Mouse (Mus musculus): ENCODE data around the gene Fgd1. TPM values are rescaled to one million over a fixed set of nuclear protein-coding genes. Genes with fewer than 3 reads are reported as not detected.
A peak's percentile ranks its signal among the peaks of the same experiment; 100 is the strongest.

The Fgd1 gene
- total RNA-seq (2017) = not detected in 2 replicates

DNA sequence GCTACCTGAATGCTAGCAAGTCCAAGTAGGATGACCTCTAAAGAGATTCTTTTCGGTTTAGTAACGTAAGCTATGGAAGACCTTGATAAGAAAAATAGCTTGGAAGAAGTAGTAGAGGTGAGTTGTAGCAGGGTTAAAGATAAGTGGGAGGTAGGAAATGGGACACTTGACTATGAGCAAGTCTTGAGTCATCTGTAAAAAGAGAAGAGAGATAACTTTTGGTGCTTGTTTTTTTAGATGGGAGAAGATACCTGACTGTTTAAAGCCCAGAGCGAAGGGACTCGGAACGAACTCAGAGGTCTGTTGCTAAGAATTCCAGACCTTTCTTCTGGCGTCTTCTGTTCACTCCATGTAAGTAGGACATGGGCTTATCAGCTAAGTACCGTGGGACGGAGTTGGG lies at the start of gene Fgd1:
Gene Fgd1, plus strand, starts transcription at position 301 of the 400 bp plus-strand sequence.
- ATAC-seq (ENCODE audit: extremely low read depth, insufficient number of reproducible peaks, low FRiP score, poor library complexity, severe bottlenecking) = no peak

DNA sequence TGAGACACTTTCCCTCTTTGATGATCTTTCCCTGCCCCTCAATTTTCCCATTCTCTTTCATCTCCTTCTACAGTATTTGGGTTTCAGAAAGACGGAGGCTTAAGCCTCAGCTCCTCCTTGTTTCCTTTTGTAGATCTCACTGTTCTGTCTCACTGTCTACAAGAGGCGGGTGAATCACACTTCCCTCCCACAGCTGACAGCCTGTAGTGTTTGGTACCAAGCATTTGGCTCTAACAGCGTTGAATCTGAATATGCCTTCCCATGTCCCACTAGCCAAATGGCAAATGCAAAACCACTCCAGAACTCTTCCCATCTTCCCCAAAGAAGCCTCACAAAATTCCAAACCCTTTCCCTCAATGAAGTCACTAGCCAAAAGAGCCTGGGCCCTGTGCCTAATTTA lies 49.2 kb upstream of the Fgd1 start:
- no peak for ATAC-seq (ENCODE audit: extremely low read depth, insufficient number of reproducible peaks, low FRiP score, poor library complexity, severe bottlenecking)

DNA sequence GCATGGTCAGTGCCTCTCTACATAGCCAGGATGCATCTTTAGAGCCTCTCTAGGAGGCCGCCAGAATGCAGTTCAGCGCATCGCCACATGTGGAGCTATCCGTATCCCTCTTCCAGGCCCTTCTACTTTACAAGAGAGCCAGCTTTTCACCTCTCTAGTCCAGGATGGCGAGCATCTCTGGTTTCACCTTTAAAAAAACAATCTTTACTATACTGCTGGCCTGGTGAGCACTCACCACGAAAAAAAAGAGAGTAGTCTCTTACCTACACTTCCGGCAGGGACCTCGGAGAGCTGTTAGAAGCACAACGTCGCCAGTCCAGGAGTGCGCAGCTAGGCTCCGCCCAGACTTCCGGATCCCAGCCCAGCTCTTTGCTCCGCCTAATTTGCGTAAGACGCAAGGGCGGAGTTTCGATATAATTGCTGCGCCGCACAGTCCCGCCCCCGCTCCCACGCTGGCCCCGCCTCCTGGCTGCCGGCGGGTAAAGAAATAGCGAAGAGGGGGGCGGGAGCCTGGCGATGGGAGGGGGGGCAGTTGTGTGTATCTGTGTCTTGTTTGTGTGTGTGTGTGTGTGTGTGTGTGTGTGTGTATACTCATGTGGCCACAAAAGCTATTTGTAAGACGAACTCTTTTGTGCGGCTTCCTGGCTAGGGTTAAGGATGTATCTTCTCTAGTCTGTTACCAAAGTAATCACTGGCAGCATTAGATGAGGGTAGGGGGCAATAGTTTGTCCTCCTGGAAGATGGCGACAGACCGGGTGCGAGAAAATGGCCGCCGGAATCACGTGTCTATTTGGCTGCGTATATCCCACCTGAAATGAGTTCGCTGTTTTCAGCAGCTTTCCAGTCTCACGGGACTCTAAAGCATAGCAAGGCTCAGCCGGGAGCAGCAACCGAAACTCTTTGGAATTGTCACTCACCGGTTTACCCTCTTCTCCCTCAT lies 28.7 kb upstream of the Fgd1 start, which contains the start of gene Gnl3l:
Gene Gnl3l, minus strand, starts transcription at position 385 of the 940 bp plus-strand sequence.
- peak; percentile 97 for ATAC-seq (ENCODE audit: extremely low read depth, insufficient number of reproducible peaks, low FRiP score, poor library complexity, severe bottlenecking)

DNA sequence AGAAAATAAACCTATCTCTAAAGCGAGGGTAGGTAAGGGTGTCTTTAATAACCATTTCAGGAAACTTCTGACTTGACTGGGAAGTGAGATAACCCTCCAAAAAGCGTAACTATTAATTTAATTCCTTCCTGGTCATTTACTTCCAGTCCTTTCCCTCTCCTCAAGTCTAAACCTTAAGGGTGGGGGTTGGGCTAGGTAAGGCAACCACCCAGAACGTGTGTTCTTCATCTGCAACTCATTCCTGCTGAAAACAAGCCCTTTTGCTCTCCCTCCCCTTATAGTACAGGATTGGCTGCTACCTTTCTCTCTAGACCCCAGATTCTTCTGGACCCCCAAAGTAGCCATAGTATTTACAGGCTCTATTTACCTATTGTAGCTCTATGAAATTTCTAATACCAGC lies 28.1 kb upstream of the Fgd1 start:
- ATAC-seq (ENCODE audit: extremely low read depth, insufficient number of reproducible peaks, low FRiP score, poor library complexity, severe bottlenecking) = no peak

DNA sequence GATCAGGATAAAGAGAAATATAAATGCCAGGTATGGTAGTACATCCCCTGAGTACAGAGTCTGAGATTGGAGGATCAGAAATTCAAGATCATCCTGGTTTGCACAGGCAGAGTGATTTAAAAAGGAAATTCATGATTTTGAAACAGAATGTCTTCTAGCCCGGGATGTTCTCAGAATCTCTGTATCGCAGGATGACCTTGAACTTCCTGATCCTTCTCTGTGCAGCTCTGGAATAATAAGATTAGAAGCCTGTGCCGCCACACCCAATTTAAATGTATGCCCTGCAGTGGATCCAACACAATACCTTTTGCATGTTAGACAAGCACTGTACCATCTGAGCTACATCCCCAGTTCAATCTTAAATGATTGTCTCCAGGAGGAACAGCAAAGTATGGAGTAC lies 27.2 kb upstream of the Fgd1 start:
- ATAC-seq (ENCODE audit: extremely low read depth, insufficient number of reproducible peaks, low FRiP score, poor library complexity, severe bottlenecking) = no peak

DNA sequence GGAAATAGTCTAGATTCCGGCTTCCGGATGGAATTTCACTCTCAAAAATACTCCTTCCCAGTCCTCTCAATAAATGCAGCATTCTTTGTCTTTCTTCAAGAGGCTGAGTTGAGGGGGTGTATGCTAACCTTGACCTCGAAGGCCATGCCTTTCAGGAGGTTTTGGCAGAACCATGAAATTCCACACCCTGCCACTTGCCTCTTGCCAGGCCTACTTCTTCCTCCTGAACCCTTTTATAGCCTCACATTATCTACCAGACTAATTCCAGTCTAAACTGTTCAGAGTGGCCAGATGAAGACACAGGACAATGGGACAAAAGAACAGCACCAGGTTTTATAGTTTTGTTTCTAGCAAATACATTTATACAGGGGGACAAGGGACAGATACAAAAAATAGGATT lies 14.6 kb upstream of the Fgd1 start:
- ATAC-seq (ENCODE audit: extremely low read depth, insufficient number of reproducible peaks, low FRiP score, poor library complexity, severe bottlenecking) = no peak

DNA sequence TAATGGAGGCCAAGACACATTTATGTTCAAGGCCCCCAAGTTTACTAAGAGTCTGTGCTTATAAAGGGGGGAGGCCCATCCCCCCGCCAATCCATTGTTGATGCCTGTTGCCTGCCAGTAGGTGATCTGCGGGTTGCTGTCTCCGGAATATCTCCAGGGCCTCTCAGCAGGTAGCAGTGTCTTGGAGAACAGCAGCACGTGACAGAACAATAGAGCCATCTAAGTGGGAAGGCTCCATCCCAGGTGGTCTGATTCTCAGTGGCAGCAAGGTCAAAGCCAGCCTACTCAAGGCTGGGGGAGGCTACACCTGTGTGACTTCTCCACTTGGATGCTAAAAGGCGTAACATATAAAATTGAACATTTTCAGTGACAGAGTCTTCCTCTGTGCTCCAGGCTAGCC lies 4.7 kb upstream of the Fgd1 start:
- ATAC-seq (ENCODE audit: extremely low read depth, insufficient number of reproducible peaks, low FRiP score, poor library complexity, severe bottlenecking) = no peak

DNA sequence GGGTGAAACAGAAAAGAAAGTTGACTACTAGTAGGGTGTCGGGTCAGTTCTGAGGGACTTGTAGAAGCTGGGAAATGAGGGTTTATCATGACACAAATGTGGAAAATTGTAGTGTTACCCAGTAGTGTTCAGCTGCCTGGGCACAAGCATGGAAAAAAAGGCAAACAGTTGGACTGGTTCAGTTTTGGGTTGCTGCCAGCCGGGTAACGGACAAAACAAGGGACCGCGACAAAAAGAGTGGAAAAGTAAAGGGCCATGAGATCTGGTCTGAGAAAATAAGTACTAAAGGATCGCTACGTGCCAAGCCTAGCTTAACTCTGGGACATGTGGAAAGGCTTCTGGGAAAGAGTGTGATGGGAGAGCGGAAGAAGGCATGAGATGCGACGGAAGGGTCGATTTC lies 371 bp downstream of the Fgd1 start:
- ATAC-seq (ENCODE audit: extremely low read depth, insufficient number of reproducible peaks, low FRiP score, poor library complexity, severe bottlenecking) = no peak

DNA sequence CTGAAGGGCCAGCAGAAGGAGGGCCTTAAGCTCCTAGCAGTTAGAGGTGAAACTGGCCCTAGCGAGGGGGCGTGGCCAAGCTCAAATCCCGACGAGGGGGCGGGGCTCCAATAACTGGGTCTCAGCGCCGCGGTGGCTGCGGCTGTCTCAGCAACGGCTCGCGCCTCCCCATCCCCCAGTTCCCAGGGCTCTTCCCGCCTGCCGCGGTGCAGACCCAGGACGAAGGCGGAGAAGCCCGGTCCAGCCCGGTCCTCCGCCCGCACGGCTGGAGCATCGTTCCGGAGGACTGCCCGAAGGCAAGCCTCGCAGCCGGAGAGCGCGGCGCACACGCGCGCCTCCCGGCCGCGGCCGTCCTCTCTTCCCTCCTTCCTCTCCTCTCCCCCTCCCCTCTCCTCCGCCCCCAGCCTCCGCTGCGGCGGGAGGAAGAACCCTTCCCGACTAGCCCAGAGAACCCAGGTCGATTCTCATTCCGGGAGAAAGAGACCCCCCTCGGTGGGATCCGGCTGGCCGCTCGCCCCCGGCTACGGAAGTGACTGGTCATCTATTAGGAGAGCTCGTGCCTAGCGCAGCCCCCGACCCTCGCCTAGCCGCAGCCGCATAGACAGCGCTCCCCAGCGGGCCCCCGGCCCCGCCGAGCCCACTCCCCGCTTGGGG lies 954 bp downstream of the Fgd1 start:
- ATAC-seq (ENCODE audit: extremely low read depth, insufficient number of reproducible peaks, low FRiP score, poor library complexity, severe bottlenecking) = no peak

DNA sequence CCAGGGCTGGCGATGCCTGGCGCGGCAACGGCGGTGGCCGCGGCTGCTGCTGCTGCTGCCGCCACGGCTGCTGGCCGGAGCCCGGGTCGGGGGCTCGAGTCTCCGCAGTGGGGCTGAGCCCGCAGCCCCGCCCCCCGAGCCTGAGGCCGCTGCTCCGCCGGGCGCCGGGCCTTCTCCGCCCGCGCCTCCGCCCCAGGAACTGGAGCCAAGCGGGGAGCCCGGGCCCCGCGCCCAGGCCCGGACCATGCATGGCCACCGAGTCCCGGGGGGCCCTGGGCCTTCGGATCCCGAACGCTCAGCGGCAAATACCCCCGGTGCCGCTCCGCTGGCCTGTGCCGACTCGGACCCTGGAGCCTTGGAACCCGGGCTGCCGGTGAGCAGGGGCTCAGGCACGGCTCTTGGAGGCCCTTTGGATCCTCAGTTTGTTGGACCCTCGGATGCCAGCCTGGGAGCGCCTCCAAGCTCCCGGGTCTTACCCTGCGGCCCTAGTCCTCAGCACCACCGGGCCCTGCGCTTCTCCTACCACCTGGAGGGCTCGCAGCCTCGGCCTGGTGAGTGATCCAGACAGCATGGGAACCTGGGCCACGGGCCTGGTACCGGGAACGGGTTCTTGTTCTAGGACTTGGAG lies 1.6 kb downstream of the Fgd1 start:
- no peak for ATAC-seq (ENCODE audit: extremely low read depth, insufficient number of reproducible peaks, low FRiP score, poor library complexity, severe bottlenecking)

DNA sequence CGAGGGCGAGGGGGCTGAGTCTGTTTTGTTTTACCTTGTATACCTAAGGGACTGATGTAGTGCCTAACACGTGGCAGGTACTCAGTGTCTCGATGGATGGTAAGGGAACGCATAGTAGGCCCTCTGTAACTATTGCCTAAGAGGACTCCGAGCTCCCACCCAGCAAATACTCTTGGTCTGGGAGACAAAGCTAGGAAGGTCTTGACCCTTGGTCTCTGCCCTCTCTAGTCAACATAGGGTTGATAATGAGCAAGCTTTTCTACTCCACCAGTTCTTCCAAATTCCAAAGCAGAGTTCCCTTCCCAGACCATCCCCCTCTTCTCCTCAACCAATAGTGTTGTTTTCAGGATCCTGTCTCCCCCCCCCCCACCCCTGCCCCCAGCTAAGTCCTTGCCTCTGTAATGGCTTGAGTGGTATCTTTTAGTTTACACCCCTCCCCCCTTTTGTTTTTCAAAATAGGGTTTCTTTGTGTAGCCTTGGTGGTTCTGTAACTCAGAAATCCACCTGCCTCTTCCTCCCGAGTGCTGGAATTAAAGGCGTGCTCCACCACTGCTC lies 3.8 kb downstream of the Fgd1 start:
- ATAC-seq (ENCODE audit: extremely low read depth, insufficient number of reproducible peaks, low FRiP score, poor library complexity, severe bottlenecking) = no peak

DNA sequence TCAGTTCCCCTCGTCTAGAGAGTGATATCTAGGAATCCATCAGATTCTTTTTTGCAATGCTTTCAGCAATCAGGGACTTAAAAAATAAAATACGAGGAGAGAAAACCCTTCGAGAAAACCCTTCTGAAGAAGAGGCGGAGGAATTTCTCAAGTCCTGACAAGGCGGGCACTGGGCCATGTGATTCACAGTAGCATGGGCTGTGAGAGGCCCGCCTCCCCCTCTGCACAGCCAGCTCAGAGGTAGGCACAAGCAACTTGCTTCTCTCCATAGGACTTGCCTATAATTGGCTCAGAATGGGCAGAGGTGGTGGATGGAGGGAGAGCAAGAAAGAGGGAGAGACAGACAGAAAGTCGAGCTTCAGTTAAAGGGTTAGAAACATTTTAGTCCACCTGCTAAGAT lies 4.4 kb downstream of the Fgd1 start:
- ATAC-seq (ENCODE audit: extremely low read depth, insufficient number of reproducible peaks, low FRiP score, poor library complexity, severe bottlenecking) = no peak

DNA sequence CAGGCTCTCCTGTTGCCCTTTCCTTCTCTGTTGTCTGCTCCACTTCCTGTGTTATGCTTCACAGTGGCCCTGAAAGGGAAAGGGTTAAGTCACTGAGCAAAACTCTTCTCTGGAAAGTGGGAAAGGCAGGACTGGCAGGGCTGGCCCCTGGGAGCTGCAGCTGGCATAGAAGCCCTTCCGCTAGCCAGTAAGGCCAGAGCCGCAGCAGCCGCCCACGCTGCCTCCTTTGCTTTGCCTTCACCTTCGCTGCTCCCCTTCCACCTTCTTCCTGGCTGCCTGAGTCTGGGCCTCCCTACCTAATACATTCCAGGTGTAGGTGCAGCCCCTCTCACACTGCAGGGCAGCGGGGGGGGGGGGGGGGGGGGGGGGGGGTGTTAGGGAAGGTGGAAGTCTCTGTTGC lies 8.5 kb downstream of the Fgd1 start:
- no peak for ATAC-seq (ENCODE audit: extremely low read depth, insufficient number of reproducible peaks, low FRiP score, poor library complexity, severe bottlenecking)

DNA sequence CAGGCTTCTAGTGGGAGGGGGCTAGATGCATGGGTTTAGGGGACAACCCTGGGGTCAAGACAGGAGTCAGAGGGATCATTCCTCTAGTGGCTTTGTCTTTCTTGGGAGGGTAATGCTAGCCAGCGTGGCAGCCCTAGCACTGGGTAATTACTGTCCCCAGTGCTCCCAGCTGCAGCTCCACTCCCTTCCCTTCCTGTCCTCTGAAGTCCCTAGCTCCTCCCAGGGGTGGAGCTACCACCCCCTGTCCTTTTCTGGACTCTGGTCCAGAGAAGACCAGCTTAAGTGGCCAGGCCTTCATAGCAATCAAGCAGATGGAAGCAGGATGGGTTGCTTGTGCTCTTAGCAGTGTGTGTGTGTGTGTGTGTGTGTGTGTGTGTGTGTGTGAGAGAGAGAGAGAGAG lies 9.6 kb downstream of the Fgd1 start:
- ATAC-seq (ENCODE audit: extremely low read depth, insufficient number of reproducible peaks, low FRiP score, poor library complexity, severe bottlenecking) = no peak

DNA sequence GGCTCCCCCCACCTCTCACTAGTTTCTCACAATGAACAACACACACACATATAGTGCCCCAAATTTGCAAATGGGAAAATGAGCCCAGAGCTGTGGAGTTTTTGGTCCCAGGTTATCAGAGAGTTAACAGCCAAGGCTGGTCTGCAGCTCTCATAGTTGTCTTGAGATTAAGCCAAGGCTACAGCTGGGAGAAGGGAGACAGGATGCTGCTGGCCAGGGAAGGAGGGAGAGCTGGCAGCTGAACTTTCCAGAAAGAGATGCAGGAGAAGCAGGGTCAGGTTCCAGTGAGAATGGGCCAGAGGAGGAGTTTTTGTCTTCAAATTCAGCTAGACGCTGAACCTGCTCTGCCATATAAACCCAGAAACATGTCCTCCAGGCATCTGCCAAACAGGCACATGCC lies 13.4 kb downstream of the Fgd1 start:
- no peak for ATAC-seq (ENCODE audit: extremely low read depth, insufficient number of reproducible peaks, low FRiP score, poor library complexity, severe bottlenecking)

DNA sequence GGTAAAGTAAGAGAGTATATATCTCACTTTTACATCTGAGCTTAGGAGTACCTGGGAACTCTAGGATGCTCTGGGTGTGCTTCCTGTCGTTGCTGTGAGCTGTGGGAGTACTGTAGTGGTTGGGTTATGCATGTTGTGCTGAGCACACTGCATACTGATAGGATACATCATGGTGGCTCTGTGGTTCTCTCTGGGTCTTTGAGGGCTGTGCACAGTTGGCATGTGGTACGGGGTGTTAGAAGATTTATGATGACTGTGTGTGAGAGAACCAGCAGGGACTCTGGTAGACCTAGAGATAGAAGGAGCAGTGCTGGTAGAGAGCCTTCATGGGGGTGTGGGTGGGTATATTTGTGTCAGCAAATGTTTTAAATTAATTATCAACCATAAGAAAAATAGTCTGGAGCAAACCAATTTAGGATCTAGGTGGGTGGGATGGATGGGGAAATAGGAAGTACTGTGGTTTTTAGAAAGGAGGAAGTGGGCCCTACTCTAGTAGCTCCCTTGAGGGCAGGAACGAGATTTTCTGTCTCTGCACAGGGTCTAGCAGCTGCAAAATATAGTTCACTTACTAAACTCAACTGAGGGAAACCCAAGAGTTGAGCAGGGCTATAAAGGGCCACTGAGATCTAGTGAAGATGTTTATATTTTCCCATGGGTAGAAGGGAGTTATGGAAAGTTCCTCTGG lies 15.8 kb downstream of the Fgd1 start:
- ATAC-seq (ENCODE audit: extremely low read depth, insufficient number of reproducible peaks, low FRiP score, poor library complexity, severe bottlenecking) = no peak

DNA sequence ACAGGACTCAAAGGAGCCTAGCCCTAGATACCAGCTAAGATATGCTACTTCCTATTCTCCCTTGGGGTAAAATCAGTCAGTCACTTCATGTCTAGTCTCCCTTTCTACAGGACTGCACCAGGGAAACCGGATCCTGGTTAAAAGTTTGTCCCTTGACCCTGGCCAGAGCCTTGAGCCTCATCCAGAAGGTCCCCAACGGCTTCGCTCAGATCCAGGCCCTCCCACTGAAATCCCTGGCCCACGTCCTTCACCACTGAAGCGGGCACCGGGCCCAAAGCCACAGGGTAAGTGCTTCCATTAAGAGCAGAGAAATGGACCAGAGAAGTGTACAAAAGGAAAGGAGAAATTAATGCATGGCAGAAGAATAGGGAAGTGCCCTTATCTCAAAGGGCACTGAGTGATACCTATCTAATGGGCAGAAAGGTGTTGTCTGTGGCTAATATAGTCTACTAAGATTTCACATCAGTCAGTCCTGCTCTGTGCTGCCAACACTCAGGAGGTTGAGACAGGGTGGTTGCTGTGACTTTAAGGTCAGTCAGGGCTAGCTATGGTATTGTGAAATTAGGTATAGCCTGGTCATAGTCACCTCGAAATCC lies 20.2 kb downstream of the Fgd1 start:
- no peak for ATAC-seq (ENCODE audit: extremely low read depth, insufficient number of reproducible peaks, low FRiP score, poor library complexity, severe bottlenecking)

DNA sequence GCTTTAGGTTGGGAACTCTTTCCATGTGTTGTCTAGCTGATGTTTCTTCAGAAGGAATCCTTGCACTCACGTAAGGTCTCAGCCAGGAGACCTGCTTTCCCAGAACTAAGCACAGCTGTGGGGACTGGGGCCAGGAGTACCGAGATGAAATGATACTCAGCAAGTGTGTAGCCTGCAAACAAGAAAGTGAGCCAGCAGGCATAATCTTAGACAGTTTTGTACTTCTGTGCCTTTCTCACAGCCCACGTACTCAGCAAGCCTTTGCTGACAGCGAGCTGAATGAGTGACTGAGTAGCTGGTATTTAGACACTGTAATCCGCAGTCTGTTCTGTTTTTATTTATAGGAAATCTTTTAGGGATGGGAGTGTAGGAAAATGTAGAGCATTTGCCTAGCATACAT lies 21.9 kb downstream of the Fgd1 start:
- ATAC-seq (ENCODE audit: extremely low read depth, insufficient number of reproducible peaks, low FRiP score, poor library complexity, severe bottlenecking) = no peak

DNA sequence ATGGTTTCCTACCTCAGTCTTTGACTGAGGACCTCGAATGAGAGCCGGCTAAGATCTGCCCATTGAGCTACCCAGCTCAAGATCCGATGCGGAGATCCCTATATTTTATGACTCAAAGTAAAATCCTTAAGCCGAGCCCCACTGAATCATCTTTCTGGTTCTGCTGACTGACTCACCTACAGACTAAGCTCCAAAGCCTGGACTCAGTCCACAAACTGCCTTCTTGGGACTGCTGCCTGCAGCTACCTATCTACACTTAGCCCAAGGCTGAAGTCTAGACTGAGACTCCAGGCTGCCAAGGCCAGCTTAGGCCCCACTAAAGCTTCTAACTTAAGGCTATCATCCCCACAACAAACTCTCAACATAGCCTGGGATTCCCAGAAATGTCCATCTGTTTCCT lies 30.1 kb downstream of the Fgd1 start:
- no peak for ATAC-seq (ENCODE audit: extremely low read depth, insufficient number of reproducible peaks, low FRiP score, poor library complexity, severe bottlenecking)

Measured in neutrophil, adult 5-6 weeks (primary cell).